Mouse (Mus musculus): ENCODE results near the gene Birc6.
"Not testable (repeated sequence)": the region's sequence is repeated elsewhere in the genome, so short reads cannot be mapped to it uniquely, and the experiment has no call there.

Gene Birc6

GRCm38 (mm10) chr17:74564151-74564550 lies 36.1 kb downstream of the Birc6 start:
- DNase-seq, result no peak

DNA sequence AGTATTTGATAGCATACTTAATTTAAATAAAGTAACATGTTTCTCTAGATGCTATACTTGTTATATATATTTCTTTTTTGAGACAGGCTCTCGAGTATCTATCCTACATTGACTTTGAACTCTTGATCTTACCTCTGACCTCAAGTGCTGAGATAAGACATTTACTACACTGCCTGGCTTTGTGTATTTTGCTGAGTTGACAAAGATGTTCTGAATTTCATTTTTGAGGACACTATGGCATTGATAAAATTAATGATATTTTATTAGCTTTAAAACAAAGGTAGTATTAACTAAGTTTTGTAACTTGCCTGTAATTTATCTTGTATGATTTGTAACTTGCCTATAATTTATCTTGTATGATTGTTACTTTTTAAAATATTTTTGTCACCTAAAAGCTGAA lies 41.1 kb downstream of the Birc6 start:
- DNase-seq, result no peak

DNA sequence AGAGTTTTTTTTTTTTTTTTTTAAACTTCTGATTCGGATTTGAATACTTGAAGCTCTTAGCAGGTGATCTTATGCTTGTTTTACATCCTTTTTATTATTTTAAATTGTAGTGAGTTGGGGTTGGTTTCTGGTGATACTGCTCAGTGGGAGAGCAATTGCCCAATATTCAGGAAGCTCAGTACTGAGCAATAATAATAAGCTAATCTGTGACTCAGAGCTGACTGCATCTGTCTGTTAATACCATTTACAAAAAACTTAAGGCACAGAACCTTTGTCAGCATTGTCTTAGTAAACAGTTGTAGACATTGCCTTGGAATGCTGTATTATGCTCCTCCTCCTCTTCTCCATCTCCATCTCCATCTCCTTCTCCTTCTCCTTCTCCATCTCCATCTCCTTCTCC lies 42.5 kb downstream of the Birc6 start:
- no peak for DNase-seq

- DNase-seq, result no peak
These were observed 49.1 kb downstream of the Birc6 start for GRCm38 (mm10) chr17:74577173-74577572.

DNA sequence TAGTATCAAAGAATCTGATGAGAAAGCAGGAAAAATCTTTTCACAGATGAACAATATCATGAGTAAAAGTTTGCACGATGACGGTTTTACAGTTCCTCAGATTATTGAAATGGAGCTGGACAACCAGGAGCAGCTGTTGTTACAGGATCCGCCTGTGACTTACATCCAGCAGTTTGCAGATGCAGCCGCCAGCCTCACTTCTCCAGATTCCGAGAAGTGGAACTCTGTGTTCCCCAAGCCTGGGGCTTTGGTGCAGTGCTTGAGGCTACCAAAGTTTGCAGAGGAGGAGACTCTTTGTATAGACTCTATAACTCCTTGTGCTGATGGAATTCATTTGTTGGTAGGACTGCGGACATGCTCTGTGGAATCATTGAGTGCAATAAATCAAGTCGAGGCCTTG lies 51.5 kb downstream of the Birc6 start:
- DNase-seq, result no peak

- DNase-seq, result no peak
These were observed 52.6 kb downstream of the Birc6 start for GRCm38 (mm10) chr17:74580738-74581137.

DNA sequence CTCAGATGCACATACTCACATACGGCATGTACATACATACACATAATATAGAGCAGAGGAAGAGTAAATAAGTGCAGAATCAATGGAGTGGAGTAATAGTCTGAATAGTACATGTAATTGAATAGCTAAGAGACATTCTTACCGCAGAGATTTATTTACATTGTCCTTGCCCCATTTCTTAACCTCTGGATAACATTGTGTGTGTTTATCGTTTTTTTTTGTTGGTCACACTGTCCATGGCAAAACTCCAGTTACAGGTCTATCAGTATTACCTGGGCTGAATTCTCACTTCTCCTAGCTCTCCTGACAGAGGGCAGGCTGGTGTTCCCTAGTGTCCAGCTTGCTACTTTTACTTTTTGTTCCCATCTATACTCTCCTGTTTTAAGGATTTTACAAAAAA lies 58.7 kb downstream of the Birc6 start:
- no peak for DNase-seq

DNA sequence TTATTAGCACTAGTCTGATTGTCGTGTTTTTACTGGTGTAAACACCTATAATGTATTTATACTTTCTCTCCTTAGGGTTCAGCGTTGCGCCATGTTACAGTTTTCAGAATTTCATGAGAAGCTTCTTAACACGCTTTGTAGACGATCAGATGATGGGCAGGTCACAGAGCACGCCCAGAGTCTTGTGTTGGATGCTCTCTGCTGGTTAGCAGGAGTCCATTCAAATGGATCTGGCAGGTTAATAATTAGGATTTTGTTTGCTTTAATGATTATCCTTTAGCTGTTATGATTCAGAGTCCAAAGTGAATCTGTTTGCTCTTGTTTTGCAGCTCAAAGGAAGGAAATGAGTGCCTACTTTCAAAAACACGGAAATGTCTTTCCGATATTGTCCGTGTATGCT lies 70.8 kb downstream of the Birc6 start:
- no peak for DNase-seq

- no peak for DNase-seq
These were observed 71.3 kb downstream of the Birc6 start for GRCm38 (mm10) chr17:74599396-74599795.

GRCm38 (mm10) chr17:74601201-74601600 lies 73.1 kb downstream of the Birc6 start:
- no peak for DNase-seq

- DNase-seq, result no peak
These were observed 102.7 kb downstream of the Birc6 start for GRCm38 (mm10) chr17:74630798-74631197.

- no peak for DNase-seq
These were observed 114.3 kb downstream of the Birc6 start for GRCm38 (mm10) chr17:74642445-74642844.

- DNase-seq, result no peak
These were observed 130.3 kb downstream of the Birc6 start for GRCm38 (mm10) chr17:74658362-74658761.

DNA sequence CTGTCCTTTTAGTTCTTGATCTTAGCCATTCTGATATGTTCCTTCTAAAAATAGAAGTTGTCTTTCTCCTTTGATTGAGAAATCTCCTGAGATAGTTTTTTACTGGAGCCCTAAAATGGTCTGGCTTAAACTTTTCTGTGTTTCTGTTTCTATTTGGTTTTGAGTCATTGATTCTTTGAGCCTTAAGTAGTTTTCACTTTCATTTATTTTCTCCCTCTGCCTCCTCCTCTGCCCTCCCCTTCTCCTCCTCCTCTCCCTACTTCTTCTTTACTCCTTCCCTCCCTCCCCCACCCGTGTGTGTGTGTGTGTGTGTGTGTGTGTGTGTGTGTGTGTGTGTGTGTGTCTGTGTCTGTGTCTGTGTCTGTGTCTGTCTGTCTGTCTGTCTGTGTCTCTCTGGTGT lies 139.9 kb downstream of the Birc6 start:
- DNase-seq, result no peak

GRCm38 (mm10) chr17:74670031-74670430 lies 141.9 kb downstream of the Birc6 start:
- no peak for DNase-seq

- no peak for DNase-seq
These were observed 144.4 kb downstream of the Birc6 start for GRCm38 (mm10) chr17:74672446-74672845.

GRCm38 (mm10) chr17:74673251-74673650 lies 145.2 kb downstream of the Birc6 start:
- no peak for DNase-seq

GRCm38 (mm10) chr17:74678061-74678460 lies 150.0 kb downstream of the Birc6 start:
- no peak for DNase-seq

GRCm38 (mm10) chr17:74684927-74685326 lies 156.8 kb downstream of the Birc6 start:
- DNase-seq, result no peak

DNA sequence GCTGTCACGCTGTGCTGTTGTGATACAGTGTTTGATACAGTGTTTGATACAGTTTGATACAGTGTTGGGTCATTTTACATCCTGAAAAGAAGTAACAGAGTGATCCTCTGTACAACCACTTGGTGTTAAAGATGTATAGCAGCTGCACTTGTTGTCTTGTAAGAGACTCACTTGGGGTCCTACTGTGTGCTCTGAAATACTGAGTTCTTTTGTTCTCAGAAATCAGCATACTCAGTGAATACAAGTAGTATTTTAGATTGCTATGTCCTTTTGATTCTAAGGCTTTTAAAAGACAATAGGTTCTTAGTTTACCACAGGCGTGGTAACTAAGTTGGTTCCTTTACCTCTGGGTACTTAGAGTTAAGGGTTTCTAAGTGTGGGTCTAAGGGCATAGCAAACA lies 160.5 kb downstream of the Birc6 start:
- DNase-seq, result no peak

DNA sequence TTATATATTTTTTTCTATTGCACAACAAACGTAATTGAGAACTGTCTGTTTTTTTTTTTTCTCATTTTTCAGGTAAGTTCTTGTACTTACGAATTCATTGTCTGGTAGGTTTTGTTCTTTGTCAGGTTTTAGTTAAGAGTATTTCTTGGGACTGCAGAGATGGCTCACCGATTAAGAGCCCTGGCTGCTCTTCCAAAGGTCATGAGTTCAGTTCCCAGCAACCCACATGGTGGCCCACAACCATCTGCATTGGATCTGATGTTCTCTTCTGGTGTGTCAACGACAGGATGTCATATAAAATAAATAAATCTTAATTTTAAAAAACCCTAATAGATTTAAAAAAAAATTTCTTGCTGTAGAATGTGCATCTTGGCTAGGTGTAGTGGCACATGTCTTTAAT lies 161.3 kb downstream of the Birc6 start:
- DNase-seq, result no peak

DNA sequence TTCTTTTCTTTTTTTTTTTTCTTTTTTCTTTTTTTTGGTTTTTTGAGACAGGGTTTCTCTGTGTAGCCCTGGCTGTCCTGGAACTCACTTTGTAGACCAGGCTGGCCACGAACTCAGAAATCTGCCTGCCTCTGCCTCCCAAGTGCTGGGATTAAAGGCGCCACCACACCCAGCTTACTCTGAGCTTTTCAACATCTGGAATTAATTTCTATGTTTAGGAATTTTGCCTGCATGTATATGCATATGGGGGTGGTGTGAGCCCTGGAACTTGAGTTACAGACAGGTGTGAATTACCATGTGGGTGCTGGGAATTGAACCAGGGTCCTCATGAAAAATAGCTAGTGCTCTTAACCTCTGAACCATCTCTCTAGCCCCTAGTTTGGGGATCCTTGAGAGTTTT lies 173.6 kb downstream of the Birc6 start:
- not testable (repeated sequence) for DNase-seq

DNA sequence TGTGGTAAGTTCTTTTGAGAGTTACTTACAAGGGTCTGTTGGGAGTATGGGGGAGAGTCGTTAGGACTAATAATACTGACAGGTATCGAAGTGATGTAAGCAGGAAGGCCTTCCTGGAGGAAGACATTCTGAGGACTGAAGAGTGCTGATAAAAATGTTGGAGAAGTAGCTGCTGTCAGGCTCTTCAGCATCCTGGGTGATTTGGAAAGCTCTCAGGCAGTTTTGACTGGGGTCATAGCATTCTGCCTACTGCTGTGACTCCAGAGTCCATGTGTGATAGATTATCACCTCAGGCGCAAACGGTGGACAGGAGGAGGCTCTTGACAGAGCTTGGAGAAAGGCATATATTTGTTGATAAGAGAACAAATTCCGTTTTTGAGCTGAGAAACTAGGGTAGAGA lies 177.4 kb downstream of the Birc6 start:
- DNase-seq, result no peak

DNA sequence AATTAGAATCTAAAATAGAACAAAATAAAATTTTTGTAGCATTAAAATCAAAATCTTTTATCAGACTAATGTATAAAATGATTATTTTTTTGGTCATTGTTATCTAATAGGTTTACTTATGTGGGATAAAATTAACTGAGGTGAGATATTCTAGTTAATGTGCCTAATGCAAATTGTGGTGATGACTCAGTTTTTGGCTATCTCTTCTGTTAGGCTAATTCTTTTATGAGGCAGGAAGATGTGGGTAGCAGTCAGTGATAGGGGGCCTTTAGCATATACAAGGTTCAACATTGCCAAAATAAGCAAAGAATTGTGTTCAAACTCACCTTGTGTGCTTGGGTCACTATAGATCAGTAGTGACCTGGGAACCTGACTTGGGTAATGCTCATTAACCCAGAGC lies 178.5 kb downstream of the Birc6 start:
- no peak for DNase-seq

GRCm38 (mm10) chr17:74707637-74708152 lies 179.6 kb downstream of the Birc6 start:
- DNase-seq, result no peak

- no peak for DNase-seq
These were observed 182.6 kb downstream of the Birc6 start for GRCm38 (mm10) chr17:74710731-74711130.
